Mouse (Mus musculus): ENCODE data around the gene Pakap. TPM values are rescaled to one million over a fixed set of nuclear protein-coding genes. Genes with fewer than 3 reads are reported as not detected.

The Pakap gene
- polyA plus RNA-seq, 1 experiment from 2014 or later = 25.7 TPM

DNA sequence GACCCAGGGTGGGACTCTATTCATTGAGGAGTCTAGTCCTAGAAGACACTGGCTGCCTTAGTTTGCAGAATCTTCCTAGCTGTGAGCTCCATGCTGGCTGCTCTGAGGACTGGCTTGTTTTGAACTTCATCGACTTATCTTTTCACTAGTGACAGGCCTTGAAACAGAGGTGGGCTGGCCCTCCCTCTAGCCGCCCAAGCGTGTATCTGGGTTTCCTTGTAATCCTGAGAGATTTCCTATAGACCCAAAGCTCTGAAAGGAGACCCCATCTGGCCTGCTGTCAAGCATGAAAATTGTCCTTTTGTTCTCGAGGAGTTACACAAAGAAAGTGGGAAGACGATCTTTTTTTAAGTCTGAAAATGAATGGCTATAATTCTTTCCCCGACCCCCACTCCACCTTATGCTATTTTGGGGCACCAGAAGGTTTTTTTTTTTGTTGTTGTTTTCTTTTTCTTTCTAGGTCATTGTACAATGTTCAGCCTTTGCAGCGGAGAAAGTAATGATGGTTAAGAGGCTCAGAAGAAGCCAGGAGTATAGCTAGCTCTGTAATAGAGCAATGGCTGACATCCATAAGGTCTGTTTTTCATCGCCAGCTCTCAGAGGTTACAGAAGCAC, 256.8 kb downstream of the Pakap start:
- WGBS = 54% methylated on average over 8 of the region's 8 CpGs
- no peak overlapping the region for H3K9ac ChIP-seq (ENCODE audit: low read length)
- H3K36me3 ChIP-seq (ENCODE audit: control insufficient read depth, insufficient read depth, low read length) = no peaks in the 10 kb centered on the region
- no peaks in the 10 kb centered on the region for H3K27me3 ChIP-seq (ENCODE audit: control insufficient read depth, insufficient read depth, low read length)
- peaks cover 6% of the 10 kb centered on the region for H3K4me1 ChIP-seq (ENCODE audit: control insufficient read depth, insufficient read depth, low read length)
- H3K27ac ChIP-seq (ENCODE audit: low read length) = no peak overlapping the region
- H3K4me2 ChIP-seq (ENCODE audit: low read depth, low read length) = no peak overlapping the region
- no peaks in the 10 kb centered on the region for H3K9me3 ChIP-seq (replicated peaks; ENCODE audit: control insufficient read depth, low read length)
- no peak overlapping the region for H3K4me3 ChIP-seq (replicated peaks; ENCODE audit: low read length)
- no peak for ATAC-seq (ENCODE audit: insufficient read depth, low FRiP score)

GRCm38 (mm10) chr4:57826272-57826671, 258.3 kb downstream of the Pakap start:
- Histone ChIP-seq H3K27ac (ENCODE audit: low read length) (no peak overlapping the region), H3K4me2 (ENCODE audit: low read depth, low read length) (no peak overlapping the region), H3K27me3 (ENCODE audit: control insufficient read depth, insufficient read depth, low read length) (no peaks in the 10 kb centered on the region), H3K36me3 (ENCODE audit: control insufficient read depth, insufficient read depth, low read length) (no peaks in the 10 kb centered on the region), H3K9me3 (replicated peaks; ENCODE audit: control insufficient read depth, low read length) (no peaks in the 10 kb centered on the region), H3K4me3 (replicated peaks; ENCODE audit: low read length) (no peak overlapping the region), H3K4me1 (ENCODE audit: control insufficient read depth, insufficient read depth, low read length) (peaks cover 6% of the 10 kb centered on the region), H3K9ac (ENCODE audit: low read length) (no peak overlapping the region)
- ATAC-seq (ENCODE audit: insufficient read depth, low FRiP score) = no peak
- WGBS = 81% methylated on average over 7 of the region's 7 CpGs

GRCm38 (mm10) chr4:57829131-57829530, 261.2 kb downstream of the Pakap start:
- H3K27me3 ChIP-seq (ENCODE audit: control insufficient read depth, insufficient read depth, low read length) = no peaks in the 10 kb centered on the region
- no peak for ATAC-seq (ENCODE audit: insufficient read depth, low FRiP score)
- H3K36me3 ChIP-seq (ENCODE audit: control insufficient read depth, insufficient read depth, low read length) = no peaks in the 10 kb centered on the region
- peaks cover 13% of the 10 kb centered on the region for H3K4me1 ChIP-seq (ENCODE audit: control insufficient read depth, insufficient read depth, low read length)
- no peaks in the 10 kb centered on the region for H3K9me3 ChIP-seq (replicated peaks; ENCODE audit: control insufficient read depth, low read length)
- H3K9ac ChIP-seq (ENCODE audit: low read length) = no peak overlapping the region
- H3K4me3 ChIP-seq (replicated peaks; ENCODE audit: low read length) = no peak overlapping the region
- no peak overlapping the region for H3K4me2 ChIP-seq (ENCODE audit: low read depth, low read length)
- H3K27ac ChIP-seq (ENCODE audit: low read length) = no peak overlapping the region
- WGBS = 69% methylated on average over 9 of the region's 9 CpGs

DNA sequence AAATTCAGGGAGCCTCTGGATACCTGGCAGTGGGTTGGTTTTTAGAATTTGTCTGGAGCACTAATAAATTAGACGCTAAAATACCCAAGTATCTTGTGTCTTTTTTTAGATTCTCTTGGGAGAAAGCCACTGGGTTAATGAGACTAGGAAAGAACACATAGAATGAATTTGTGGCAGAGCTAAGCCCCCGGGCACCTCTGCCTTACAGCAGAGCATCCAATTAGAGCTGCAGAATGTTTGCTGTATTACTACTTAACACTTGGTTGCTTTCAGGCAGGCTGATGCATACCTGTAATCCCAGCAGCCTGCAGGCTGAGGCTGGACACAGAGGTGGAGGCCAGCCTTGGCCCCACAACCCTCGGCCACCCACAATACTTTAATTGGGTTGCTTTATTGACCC, 261.8 kb downstream of the Pakap start:
- no peak overlapping the region for H3K4me3 ChIP-seq (replicated peaks; ENCODE audit: low read length)
- 84% methylated on average over 3 of the region's 3 CpGs for WGBS
- H3K9ac ChIP-seq (ENCODE audit: low read length) = no peak overlapping the region
- no peak overlapping the region for H3K4me2 ChIP-seq (ENCODE audit: low read depth, low read length)
- ATAC-seq (ENCODE audit: insufficient read depth, low FRiP score) = no peak
- no peak overlapping the region for H3K27ac ChIP-seq (ENCODE audit: low read length)
- no peaks in the 10 kb centered on the region for H3K36me3 ChIP-seq (ENCODE audit: control insufficient read depth, insufficient read depth, low read length)
- peaks cover 14% of the 10 kb centered on the region for H3K4me1 ChIP-seq (ENCODE audit: control insufficient read depth, insufficient read depth, low read length)
- H3K9me3 ChIP-seq (replicated peaks; ENCODE audit: control insufficient read depth, low read length) = no peaks in the 10 kb centered on the region
- no peaks in the 10 kb centered on the region for H3K27me3 ChIP-seq (ENCODE audit: control insufficient read depth, insufficient read depth, low read length)

GRCm38 (mm10) chr4:57832318-57832717, 264.3 kb downstream of the Pakap start:
- Histone ChIP-seq H3K36me3 (ENCODE audit: control insufficient read depth, insufficient read depth, low read length) (no peaks in the 10 kb centered on the region), H3K9ac (ENCODE audit: low read length) (no peak overlapping the region), H3K4me3 (replicated peaks; ENCODE audit: low read length) (no peak overlapping the region), H3K4me1 (ENCODE audit: control insufficient read depth, insufficient read depth, low read length) (peaks cover 14% of the 10 kb centered on the region), H3K27ac (ENCODE audit: low read length) (no peak overlapping the region), H3K4me2 (ENCODE audit: low read depth, low read length) (no peak overlapping the region), H3K9me3 (replicated peaks; ENCODE audit: control insufficient read depth, low read length) (no peaks in the 10 kb centered on the region), H3K27me3 (ENCODE audit: control insufficient read depth, insufficient read depth, low read length) (no peaks in the 10 kb centered on the region)
- WGBS = 44% methylated on average over 7 of the region's 7 CpGs
- no peak for ATAC-seq (ENCODE audit: insufficient read depth, low FRiP score)

- 56% methylated on average over 4 of the region's 4 CpGs for WGBS
- Histone ChIP-seq H3K4me1 (ENCODE audit: control insufficient read depth, insufficient read depth, low read length) (peaks cover 14% of the 10 kb centered on the region), H3K27ac (ENCODE audit: low read length) (no peak overlapping the region), H3K9me3 (replicated peaks; ENCODE audit: control insufficient read depth, low read length) (no peaks in the 10 kb centered on the region), H3K36me3 (ENCODE audit: control insufficient read depth, insufficient read depth, low read length) (no peaks in the 10 kb centered on the region), H3K9ac (ENCODE audit: low read length) (no peak overlapping the region), H3K4me3 (replicated peaks; ENCODE audit: low read length) (no peak overlapping the region), H3K4me2 (ENCODE audit: low read depth, low read length) (no peak overlapping the region), H3K27me3 (ENCODE audit: control insufficient read depth, insufficient read depth, low read length) (no peaks in the 10 kb centered on the region)
- 0 out of 2 replicates have a peak, but pooled peaks have one; percentile 21 for ATAC-seq (ENCODE audit: insufficient read depth, low FRiP score)
Measured at GRCm38 (mm10) chr4:57833060-57833459, 265.1 kb downstream of the Pakap start.

GRCm38 (mm10) chr4:57834141-57834540, 266.2 kb downstream of the Pakap start:
- 42% methylated on average over 4 of the region's 4 CpGs for WGBS
- no peaks in the 10 kb centered on the region for H3K36me3 ChIP-seq (ENCODE audit: control insufficient read depth, insufficient read depth, low read length)
- no peaks in the 10 kb centered on the region for H3K9me3 ChIP-seq (replicated peaks; ENCODE audit: control insufficient read depth, low read length)
- H3K4me2 ChIP-seq (ENCODE audit: low read depth, low read length) = no peak overlapping the region
- no peak overlapping the region for H3K9ac ChIP-seq (ENCODE audit: low read length)
- peak; percentile 45; the same call in 1 of the 2 replicates for ATAC-seq (ENCODE audit: insufficient read depth, low FRiP score)
- no peak overlapping the region for H3K4me3 ChIP-seq (replicated peaks; ENCODE audit: low read length)
- no peaks in the 10 kb centered on the region for H3K27me3 ChIP-seq (ENCODE audit: control insufficient read depth, insufficient read depth, low read length)
- 0 out of 2 replicates have a peak overlapping the region, but pooled peaks have one; percentile 24 for H3K27ac ChIP-seq (ENCODE audit: low read length)
- peaks cover 14% of the 10 kb centered on the region for H3K4me1 ChIP-seq (ENCODE audit: control insufficient read depth, insufficient read depth, low read length)

GRCm38 (mm10) chr4:57837089-57837488, 269.1 kb downstream of the Pakap start:
- Histone ChIP-seq H3K27ac (ENCODE audit: low read length) (no peak overlapping the region), H3K4me1 (ENCODE audit: control insufficient read depth, insufficient read depth, low read length) (peaks cover 14% of the 10 kb centered on the region; the same call in 1 of the 2 replicates)
- ATAC-seq (ENCODE audit: insufficient read depth, low FRiP score) = no peak

GRCm38 (mm10) chr4:57839343-57839742, 271.4 kb downstream of the Pakap start:
- Histone ChIP-seq H3K4me2 (ENCODE audit: low read depth, low read length) (no peak overlapping the region), H3K4me1 (ENCODE audit: control insufficient read depth, insufficient read depth, low read length) (no peaks in the 10 kb centered on the region), H3K36me3 (ENCODE audit: control insufficient read depth, insufficient read depth, low read length) (no peaks in the 10 kb centered on the region), H3K9me3 (replicated peaks; ENCODE audit: control insufficient read depth, low read length) (no peaks in the 10 kb centered on the region), H3K27ac (ENCODE audit: low read length) (no peak overlapping the region), H3K9ac (ENCODE audit: low read length) (no peak overlapping the region), H3K4me3 (replicated peaks; ENCODE audit: low read length) (no peak overlapping the region), H3K27me3 (ENCODE audit: control insufficient read depth, insufficient read depth, low read length) (no peaks in the 10 kb centered on the region)
- ATAC-seq (ENCODE audit: insufficient read depth, low FRiP score) = no peak
- 61% methylated on average over 4 of the region's 4 CpGs for WGBS

More at GRCm38 (mm10) chr4:57837089-57837488, 269.1 kb downstream of the Pakap start:
- Histone ChIP-seq H3K27me3 (ENCODE audit: control insufficient read depth, insufficient read depth, low read length) (no peaks in the 10 kb centered on the region), H3K36me3 (ENCODE audit: control insufficient read depth, insufficient read depth, low read length) (no peaks in the 10 kb centered on the region), H3K4me3 (replicated peaks; ENCODE audit: low read length) (no peak overlapping the region), H3K9me3 (replicated peaks; ENCODE audit: control insufficient read depth, low read length) (no peaks in the 10 kb centered on the region), H3K4me2 (ENCODE audit: low read depth, low read length) (no peak overlapping the region), H3K9ac (ENCODE audit: low read length) (0 out of 2 replicates have a peak overlapping the region, but pooled peaks have one; percentile 5)
- WGBS = 62% methylated on average over 9 of the region's 9 CpGs

Measured in stomach, embryonic 16.5 days (tissue).